Mouse (Mus musculus): ENCODE measurements around the gene Gm44805.

Gm44805 gene

DNA sequence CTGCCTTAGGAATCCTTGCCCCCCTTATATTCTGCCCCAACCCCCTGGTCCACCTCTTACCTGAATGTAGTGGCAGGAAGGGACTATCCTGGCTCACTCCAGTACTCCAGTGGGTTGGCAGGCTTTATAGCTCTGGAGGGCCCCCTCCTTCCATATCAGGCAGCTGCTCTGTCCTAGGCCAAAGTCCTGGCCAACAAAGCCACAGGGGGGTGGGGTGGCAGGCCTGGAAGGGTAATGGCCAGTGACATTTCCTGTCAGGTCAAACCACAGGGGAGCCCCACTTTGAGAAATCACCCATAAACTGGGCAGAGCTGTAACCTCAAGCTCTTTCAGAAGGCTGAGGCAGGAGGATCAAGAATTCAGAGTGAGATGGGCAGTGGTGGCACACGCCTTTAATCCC, 4.6 kb downstream of the Gm44805 start:
- DNase-seq (ENCODE audit: low spot score), result no peak

DNA sequence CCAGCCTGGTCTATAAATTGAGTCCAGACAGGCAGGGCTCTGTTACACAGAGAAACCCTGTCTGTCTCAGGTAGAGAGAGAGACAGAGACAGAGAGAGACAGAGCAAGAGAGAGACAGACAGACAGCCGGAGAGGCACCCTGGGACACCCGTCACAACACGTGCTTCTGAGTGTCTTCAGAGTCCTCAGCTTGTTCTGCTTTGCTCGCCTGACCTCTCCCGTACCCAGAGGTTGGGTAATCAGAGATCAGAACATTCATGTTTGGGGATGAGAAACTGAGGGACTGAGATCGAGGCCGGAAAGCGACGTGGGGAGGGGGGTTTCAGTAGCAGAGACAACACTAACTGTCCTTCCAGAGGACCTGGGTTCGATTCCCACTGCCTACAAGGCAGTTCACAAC, 5.4 kb downstream of the Gm44805 start:
- DNase-seq (ENCODE audit: low spot score), result no peak

DNA sequence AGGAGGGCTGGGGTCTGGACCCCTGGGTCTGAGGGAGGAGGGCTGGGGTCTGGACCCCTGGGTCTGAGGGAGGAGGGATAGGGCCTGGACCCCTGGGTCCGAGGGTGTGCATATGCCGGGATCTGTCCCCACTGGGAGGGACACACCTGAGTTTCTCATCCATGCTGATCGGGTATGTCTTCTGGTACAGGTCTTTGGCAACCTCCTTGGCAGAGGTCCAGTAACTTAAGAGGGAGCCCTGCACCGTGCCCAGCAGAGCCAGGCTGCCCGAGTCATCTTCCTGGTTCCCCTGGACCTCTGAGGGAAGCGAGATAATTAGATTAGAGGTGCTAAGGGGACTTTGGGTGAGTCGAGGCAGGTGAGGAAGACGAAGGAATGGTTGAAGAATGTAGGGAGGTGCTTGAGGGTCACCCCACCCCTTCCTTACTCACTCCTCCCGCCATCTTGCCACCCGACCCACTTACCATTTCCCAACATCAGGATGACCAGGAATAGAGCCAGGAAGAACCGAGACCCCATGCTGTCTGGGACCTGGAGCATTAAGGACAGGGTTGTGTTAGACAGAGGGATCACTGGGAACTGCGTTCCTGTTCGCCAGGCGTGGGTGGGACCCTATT, 8.0 kb downstream of the Gm44805 start:
- no peak for DNase-seq (ENCODE audit: low spot score)

DNA sequence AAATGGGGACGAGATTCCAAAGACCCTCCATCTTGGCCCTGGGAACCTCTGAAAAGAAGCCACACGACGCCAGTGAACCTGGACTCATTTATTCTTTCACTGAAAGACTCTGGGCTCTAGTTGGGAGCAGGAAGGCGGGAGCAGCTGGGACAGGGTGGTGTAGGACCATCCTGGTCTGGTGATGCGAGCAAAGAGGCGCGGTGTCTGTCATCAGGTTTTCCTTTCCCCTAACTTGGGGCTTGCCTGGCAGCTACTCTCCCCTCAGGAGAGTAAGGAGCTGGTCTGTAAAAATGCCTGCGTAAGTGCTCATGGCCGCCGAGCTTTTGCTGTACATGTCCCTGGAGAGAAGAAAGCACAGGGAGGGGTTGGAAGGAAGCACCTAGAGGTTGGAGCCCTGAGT, 9.7 kb downstream of the Gm44805 start:
- no peak for DNase-seq (ENCODE audit: low spot score)

DNA sequence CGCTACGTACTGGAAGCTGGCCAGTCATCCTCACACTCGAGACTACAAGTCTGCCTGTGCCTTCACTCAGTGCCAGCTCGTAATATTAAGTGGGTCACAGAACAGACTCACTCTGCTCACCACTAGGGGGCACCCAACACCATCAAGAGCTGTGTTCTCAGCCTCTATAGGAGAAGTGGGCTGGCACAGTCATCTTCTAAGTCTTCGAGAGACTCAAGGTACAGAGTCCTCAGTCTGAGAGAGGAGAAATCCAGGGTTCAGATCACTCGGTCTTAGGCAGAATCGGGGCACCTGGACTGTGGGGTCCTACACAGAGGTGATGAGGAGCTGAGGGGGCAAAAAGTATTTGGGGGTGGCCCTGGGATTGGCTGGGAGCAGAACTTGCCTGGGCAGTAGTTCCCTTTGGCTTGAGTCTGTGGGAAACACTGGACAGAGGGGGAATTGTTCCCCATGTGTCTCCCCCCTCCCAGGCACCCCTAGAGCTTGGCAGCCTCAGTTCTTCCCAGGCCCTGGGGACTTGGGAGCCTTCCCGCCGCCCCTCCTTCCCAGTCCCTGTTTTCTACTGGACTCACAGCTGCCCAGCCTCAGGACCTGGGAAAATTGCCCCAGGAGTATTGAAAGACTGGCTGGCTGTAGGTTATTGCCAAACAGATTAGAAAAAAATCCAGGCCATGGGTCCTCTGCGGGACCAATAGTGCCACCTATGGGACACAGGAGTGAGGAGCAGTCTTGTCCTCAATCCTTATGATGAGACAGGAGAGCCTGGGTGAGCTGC, 12.1 kb downstream of the Gm44805 start:
- peak; percentile 99 for DNase-seq (ENCODE audit: low spot score)

DNA sequence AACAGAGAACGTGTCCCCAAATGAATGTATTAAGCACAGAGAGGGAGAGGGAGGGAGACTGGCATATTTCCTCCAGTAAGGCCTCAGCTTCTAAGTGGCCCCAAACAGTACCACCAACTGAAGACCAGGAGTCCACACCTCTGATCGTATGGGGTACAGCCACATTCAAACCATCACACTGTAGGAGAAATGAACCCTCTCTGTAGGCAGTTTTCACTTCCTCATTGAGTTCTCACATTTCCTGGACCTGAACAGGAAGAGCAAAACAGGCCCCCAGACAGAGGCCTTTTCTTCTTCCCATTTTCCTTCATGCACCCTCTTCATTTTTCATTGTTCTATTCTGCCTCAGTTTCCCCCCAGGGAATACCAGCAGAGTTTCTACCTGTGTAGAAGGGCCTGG, 13.8 kb downstream of the Gm44805 start:
- DNase-seq (ENCODE audit: low spot score), result no peak

DNA sequence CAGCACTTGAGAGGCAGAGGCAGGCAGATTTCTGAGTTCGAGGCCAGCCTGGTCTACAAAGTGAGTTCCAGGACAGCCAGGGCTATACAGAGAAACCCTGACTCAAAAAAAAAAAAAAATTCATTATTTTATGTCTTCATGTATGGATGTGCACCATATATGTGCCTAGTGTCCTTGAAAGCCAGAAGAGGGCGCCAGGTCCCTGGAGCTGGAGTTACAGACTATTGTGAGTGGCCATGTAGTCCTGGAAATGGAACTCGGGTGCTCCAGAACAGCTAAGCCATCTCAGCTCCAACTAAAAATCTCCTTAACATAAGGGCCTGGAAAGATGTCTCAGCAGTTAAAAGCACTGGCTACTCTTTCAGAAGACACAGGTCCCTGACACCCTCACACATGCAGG, 14.5 kb downstream of the Gm44805 start:
- no peak for DNase-seq (ENCODE audit: low spot score)

DNA sequence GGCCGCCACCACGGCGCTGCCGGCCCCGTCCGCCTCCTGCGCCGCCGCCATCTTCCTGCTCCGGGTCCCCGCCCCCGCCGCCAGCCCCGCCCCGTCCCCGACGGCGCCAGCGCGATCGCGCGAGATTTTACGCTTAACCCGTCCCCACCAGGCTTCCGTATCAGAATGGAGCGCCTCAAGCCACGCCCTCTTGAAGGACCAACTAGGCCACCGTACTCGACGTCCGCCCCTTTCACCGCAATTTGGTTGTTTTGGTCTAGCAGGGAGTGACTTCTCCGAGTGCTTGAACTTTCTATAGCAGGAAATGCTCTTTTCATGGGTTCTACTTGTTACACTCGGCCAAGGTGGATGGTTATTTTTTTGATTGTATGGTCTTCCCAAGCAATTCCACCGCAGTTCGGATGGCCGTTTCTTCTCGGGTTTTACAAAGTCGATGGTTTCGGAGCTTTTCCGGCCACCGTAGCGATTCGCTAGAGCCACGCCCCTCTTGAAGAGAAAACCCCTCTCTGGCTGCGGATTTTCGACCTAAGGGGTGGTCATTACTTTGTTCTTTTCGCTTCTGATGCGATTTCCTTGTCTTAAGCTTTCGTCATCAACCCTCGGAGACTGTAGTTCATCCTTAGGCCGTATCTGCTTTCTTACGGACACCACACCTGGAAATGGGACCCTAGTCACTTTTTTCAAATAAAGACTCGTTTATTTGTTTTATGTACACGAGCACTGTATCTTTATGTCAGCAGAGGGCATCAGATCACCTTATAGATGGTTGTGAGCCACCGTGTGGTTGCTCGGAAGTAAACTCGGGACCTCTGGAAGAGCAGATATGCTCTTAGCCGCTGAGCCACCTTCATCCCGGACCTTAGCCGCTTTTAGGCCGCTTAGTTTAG, 16.0 kb downstream of the Gm44805 start, which contains the start of gene Clptm1:
Gene Clptm1 (minus strand): TSS at position 79 of the 887 bp plus-strand sequence.
- DNase-seq (ENCODE audit: low spot score), result peak; percentile 97

DNA sequence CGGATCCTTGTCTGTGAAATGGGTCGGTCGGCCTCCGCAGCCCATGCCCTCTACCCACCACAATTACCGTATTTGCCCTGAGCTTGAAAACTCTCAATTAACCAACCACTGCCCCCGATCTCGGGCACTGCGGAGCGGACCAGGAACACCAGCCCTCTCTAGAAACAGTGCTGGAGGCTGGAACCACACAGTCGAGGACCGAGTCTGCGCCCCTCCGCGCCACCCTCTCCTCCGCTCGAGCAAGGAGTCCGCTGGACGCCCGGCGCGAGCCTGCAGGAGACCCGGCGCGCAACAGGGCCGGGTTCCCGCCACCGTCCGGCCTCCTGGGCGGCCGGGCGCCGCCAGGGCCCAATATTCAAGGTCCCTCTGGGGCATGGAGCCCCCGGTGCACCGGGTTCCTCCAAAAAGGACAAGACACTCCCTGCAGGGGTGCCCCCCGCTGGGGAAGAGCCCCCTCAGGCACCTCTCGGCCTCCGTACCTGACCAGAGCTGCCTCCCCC, 16.7 kb downstream of the Gm44805 start:
- no peak for DNase-seq (ENCODE audit: low spot score)

DNA sequence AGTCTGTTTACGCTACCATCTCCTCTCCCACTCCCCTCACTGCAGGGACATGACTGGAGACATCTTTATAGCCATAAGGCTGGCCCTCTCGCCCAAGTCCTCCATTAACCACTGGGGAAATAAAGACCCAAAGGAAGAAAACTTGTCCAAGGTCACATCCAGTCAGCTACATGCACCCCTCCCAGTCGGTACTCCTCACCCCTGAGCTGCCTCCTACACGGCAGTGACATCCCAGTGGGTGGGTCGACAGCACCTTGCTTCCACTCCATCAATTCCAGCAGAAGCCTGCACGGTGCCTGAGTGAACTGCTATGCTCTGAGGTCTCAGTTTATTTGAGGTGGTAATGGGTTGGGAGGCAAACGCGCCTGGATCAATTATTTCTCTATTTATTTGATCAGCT, 17.3 kb downstream of the Gm44805 start:
- no peak for DNase-seq (ENCODE audit: low spot score)

DNA sequence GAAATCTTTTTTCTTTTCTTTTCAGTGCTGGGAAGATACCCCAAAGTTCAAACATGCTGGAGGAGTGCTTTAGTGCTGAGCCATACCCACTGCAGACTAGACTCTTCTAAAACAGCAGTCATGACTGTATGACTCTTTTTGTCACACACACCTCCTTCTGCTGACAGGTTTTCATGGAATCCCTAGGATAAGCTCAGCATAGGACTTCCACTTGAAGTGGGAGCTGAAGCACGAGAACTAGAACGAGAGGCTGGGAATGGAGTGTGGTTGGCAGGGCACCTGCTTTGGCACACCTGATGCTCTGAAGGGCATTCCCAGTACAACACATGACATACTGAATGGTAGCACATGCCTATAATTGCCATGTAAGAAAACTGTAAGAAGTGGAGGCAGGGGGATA, 28.6 kb downstream of the Gm44805 start:
- no peak for DNase-seq (ENCODE audit: low spot score)

DNA sequence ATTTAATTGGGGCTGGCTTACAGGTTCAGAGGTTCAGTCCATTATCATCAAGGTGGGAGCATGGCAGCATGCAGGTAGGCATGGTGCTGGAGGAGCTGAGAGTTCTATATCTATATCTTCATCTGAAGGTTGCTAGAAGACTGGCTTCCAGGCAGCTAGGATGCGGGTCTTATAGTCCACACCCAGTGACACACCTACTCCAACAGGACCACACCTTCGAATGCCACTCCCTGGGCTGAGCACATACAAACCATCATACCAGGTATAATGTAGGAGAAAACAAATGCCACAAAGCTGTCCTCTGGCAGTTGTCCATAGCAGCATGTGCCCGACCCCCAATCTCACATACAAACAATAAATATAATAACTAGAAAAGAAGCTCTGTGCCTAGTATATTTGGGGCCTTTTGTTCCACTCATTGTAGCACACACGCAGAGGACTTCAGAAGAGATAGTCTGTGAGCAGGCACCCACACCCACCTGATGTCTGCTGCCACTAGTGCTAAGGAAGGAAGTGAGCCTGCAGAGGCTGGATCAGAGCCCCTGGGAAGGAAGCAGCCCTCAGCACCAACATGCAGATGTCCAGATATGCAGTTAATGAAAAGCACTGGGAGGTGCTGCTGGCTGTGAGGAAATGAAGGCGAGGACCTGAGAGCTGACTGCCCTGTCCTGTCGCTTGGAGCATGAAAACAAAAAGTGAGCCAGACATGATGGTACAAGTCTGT, 30.0 kb downstream of the Gm44805 start:
- no peak for DNase-seq (ENCODE audit: low spot score)

DNA sequence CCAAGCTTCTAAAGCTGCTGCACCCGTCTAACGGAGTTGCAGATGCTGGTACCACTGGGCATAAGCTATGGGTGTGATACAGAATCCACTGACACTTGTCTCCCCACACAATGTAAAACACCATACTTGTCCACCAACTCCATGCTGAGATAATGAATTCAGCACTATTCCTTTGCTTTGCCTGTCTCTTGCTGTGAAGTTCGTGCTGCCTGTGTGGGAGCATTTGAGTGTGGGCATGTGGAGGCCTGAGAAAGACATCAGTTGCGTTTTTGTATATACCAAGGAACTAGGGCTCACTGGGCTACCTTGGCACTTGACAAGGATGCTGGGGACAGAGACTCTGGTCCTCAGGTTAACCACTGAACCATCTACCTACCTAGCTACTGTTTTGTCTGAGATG, 40.0 kb downstream of the Gm44805 start:
- no peak for DNase-seq (ENCODE audit: low spot score)

DNA sequence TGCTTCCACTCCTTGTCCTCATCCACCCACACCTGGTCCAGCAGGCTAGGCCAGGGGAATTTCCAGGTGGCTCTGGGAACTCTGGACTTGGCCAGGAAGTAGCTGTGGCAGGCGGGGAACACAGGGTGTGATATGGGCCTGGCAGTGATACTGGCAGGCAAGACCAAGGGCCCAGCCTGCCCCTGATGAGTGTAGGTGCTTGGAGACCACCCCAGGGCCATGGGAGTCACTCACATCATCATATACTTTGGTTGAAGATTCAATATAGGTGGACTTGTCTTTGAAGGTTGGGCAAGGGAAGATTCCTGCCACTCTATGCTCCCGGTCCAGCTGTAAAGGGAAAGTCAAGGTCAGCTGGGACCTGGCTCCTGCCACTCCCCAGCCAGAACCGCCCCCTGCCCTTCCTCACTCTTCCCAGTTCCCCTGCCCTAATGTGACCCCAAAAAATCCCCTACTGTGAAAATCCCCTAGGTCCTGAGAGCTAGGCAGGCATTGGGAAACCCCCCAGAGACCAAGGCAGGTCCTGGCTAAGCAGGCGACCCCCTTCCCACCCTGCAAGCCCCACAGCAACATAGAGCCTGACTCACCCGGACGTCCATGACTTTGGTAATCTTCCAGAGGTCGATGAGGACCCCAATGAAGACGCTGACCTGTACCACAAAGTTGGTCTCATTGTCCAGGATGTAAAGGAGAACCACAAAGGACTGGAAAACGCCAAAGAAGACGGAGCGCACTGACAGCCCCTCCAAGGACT, 46.0 kb downstream of the Gm44805 start:
- DNase-seq (ENCODE audit: low spot score), result no peak

DNA sequence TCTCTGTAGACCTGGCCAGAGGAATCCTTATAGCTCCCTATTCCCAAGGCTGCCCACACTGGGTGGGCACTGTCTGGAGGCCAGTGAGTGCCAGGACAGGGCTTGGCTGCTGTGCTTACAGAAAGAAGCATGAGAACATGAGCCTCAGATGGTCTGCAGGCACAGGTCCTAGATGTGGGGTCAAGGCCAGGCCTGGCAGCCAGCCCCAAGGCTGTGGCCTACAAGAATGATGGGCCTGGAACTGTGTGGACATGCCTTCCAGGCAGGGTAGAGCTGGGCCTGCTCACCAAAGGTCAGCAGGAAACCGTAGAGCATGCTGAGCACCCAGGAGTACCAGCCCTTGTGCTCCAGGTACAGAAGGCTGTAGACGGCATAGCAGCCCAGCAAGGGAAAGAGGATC, 46.6 kb downstream of the Gm44805 start:
- DNase-seq (ENCODE audit: low spot score), result no peak

DNA sequence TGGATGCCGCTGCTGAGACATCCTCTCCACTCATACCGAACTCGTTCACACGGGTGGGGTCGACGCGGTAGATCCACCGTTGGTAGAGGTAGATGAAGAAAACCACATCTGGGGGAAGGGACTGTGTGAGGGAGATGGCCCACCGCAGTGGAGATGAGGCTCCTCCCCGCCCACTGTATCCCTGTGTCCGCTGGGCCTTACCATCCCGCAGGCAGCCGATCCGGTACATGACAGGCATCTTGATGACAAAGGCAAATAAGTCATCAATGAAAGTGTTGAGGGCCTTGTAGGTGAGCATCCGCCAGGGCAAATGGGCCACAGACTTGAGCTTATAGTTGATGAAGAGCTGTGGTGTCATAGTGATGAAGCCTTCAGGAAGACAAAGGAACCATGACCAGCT, 47.4 kb downstream of the Gm44805 start:
- no peak for DNase-seq (ENCODE audit: low spot score)

DNA sequence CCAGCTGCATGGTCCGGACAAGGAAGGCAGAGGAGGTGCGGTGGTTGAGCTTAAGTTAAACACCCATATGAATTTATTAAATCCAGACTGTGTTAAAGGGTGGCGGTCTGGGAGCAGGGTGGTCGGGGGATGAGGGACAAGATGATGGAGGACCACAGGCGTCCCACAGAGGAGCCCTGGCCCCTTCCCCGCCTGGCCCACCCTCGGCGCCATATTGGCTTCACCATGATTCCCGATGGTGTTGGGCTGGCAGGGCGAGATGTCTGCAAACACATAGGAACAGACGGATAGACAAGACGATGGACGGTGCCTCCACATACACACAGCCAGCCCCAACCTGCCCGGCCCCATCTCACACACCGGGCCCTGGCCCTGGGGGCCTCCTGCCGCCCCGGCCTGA, 48.0 kb downstream of the Gm44805 start:
- no peak for DNase-seq (ENCODE audit: low spot score)

DNA sequence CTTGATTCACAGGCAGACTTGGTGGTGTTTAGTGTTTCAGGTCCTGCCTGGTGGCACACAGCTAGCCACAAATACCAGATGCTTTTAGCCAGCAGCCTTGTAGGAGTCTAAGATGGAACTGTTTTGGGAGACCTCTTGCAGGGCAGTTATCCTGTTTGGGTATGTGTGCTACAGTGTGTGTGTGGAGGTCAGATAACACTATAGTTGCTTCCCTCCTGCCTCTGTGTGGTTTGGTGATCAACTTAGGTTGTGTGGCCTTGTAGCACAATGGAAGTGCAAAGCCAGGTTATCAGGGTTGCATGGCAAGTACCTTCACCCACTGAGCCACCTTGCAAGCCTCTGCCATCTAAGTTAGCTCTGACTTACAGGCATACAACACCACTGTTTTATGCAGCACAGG, 48.5 kb downstream of the Gm44805 start:
- no peak for DNase-seq (ENCODE audit: low spot score)

DNA sequence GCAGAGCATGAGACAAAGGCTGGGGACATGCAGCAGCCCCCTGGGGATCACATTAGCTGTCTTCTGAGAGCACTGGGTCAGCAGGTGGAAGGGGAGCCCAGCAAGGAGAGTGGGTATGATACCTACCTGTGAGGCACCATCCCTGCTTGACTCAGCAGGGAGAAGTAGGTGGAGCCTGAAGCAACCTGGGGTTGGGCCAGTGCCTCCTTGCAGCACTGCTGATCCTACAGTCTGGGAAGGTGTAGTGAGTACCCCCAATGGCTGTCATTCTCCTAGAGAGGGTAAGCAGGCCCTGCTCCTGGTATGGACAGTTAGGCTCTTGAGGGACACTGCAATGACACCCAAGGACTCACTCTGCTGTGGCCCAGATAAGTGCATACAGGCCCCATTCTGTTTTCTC, 48.9 kb downstream of the Gm44805 start:
- no peak for DNase-seq (ENCODE audit: low spot score)

DNA sequence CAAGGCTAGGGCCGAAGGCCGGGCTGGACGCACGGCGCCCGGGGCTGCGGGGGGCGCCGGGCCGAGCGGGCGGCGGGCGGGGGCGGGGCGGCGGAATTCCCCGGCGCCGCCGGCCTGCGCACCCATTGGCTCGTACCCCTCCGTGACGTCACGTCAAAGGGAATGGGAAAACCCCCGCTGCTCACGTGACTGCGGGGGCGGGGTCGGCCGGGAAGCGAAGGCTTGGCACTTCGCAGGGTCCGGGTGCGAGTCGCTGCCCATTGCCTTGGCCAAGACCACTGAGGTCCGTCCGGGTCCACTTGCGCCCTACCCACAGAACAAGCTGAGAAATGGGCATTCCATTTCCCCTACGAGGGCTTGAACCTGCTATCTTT, 51.9 kb downstream of the Gm44805 start, which contains the start of gene Relb:
Gene Relb (minus strand): TSS at position 78 of the 374 bp plus-strand sequence.
- peak; percentile 68 for DNase-seq (ENCODE audit: low spot score)

Data from layer of hippocampus, adult 9-10 months (tissue).